Mouse (Mus musculus): Measurements from ENCODE around the gene Ppp1r8. TPM values are rescaled to one million over a fixed set of nuclear protein-coding genes. Genes with fewer than 3 reads are reported as not detected.
A peak's percentile ranks its signal among the peaks of the same experiment; 100 is the strongest.

The Ppp1r8 gene
- polyA plus RNA-seq, 1 experiment from 2014 or later, result 56.8 TPM

GRCm38 (mm10) chr4:132864856-132865255, 21.9 kb upstream of the Ppp1r8 start:
- ATAC-seq (ENCODE audit: low FRiP score, low TSS enrichment), result no peak
- H3K9ac ChIP-seq (replicated peaks; ENCODE audit: low read length), result no peak overlapping the region
- H3K4me2 ChIP-seq (ENCODE audit: low read length), result no peak overlapping the region
- no peaks in the 10 kb centered on the region for H3K27me3 ChIP-seq (ENCODE audit: control insufficient read depth, insufficient read depth, low read length)
- no peak overlapping the region for H3K27ac ChIP-seq (replicated peaks; ENCODE audit: low read depth, low read length)
- no peaks in the 10 kb centered on the region for H3K9me3 ChIP-seq (ENCODE audit: control insufficient read depth, low read length)
- DNase-seq, result no peak
- peaks cover 89% of the 10 kb centered on the region for H3K36me3 ChIP-seq (ENCODE audit: control insufficient read depth, insufficient read depth, low read length)
- H3K4me3 ChIP-seq (replicated peaks; ENCODE audit: low read depth, low read length), result no peak overlapping the region
- H3K4me1 ChIP-seq (ENCODE audit: control insufficient read depth, insufficient read depth, low read length), result no peaks in the 10 kb centered on the region
- 100% methylated on average over 2 of the region's 2 CpGs for WGBS

GRCm38 (mm10) chr4:132863012-132863411, 20.0 kb upstream of the Ppp1r8 start:
- 95% methylated on average over 13 of the region's 13 CpGs for WGBS

GRCm38 (mm10) chr4:132860880-132861279, 17.9 kb upstream of the Ppp1r8 start:
- DNase-seq, result no peak
- H3K4me2 ChIP-seq (ENCODE audit: low read length), result no peak overlapping the region
- H3K9me3 ChIP-seq (ENCODE audit: control insufficient read depth, low read length), result no peaks in the 10 kb centered on the region
- H3K27me3 ChIP-seq (ENCODE audit: control insufficient read depth, insufficient read depth, low read length), result no peaks in the 10 kb centered on the region
- peaks cover 90% of the 10 kb centered on the region for H3K36me3 ChIP-seq (ENCODE audit: control insufficient read depth, insufficient read depth, low read length)
- no peak overlapping the region for H3K9ac ChIP-seq (replicated peaks; ENCODE audit: low read length)
- WGBS, result 100% methylated on average over 1 of the region's 1 CpGs
- no peaks in the 10 kb centered on the region for H3K4me1 ChIP-seq (ENCODE audit: control insufficient read depth, insufficient read depth, low read length)
- H3K4me3 ChIP-seq (replicated peaks; ENCODE audit: low read depth, low read length), result no peak overlapping the region
- H3K27ac ChIP-seq (replicated peaks; ENCODE audit: low read depth, low read length), result no peak overlapping the region
- no peak for ATAC-seq (ENCODE audit: low FRiP score, low TSS enrichment)

More at GRCm38 (mm10) chr4:132863012-132863411, 20.0 kb upstream of the Ppp1r8 start:
- H3K36me3 ChIP-seq (ENCODE audit: control insufficient read depth, insufficient read depth, low read length), result peaks cover 90% of the 10 kb centered on the region
- H3K4me2 ChIP-seq (ENCODE audit: low read length), result no peak overlapping the region
- no peak overlapping the region for H3K4me3 ChIP-seq (replicated peaks; ENCODE audit: low read depth, low read length)
- H3K4me1 ChIP-seq (ENCODE audit: control insufficient read depth, insufficient read depth, low read length), result no peaks in the 10 kb centered on the region
- no peak overlapping the region for H3K27ac ChIP-seq (replicated peaks; ENCODE audit: low read depth, low read length)
- H3K9ac ChIP-seq (replicated peaks; ENCODE audit: low read length), result no peak overlapping the region
- no peaks in the 10 kb centered on the region for H3K9me3 ChIP-seq (ENCODE audit: control insufficient read depth, low read length)
- H3K27me3 ChIP-seq (ENCODE audit: control insufficient read depth, insufficient read depth, low read length), result no peaks in the 10 kb centered on the region
- ATAC-seq (ENCODE audit: low FRiP score, low TSS enrichment), result no peak
- DNase-seq, result no peak

- WGBS, result 95% methylated on average over 1 of the region's 1 CpGs
- no peak for ATAC-seq (ENCODE audit: low FRiP score, low TSS enrichment)
- Histone ChIP-seq H3K4me1 (ENCODE audit: control insufficient read depth, insufficient read depth, low read length) (peaks cover 12% of the 10 kb centered on the region), H3K9me3 (ENCODE audit: control insufficient read depth, low read length) (no peaks in the 10 kb centered on the region), H3K4me3 (replicated peaks; ENCODE audit: low read depth, low read length) (peak overlapping the region; percentile 79), H3K9ac (replicated peaks; ENCODE audit: low read length) (peak overlapping the region; percentile 64), H3K27me3 (ENCODE audit: control insufficient read depth, insufficient read depth, low read length) (no peaks in the 10 kb centered on the region), H3K36me3 (ENCODE audit: control insufficient read depth, insufficient read depth, low read length) (peaks cover 26% of the 10 kb centered on the region), H3K4me2 (ENCODE audit: low read length) (peak overlapping the region; percentile 70), H3K27ac (replicated peaks; ENCODE audit: low read depth, low read length) (peak overlapping the region; percentile 84)
- no peak for DNase-seq
Measured at GRCm38 (mm10) chr4:132843705-132844071, 719 bp upstream of the Ppp1r8 start.

- Histone ChIP-seq H3K27me3 (ENCODE audit: control insufficient read depth, insufficient read depth, low read length) (no peaks in the 10 kb centered on the region), H3K4me1 (ENCODE audit: control insufficient read depth, insufficient read depth, low read length) (peaks cover 12% of the 10 kb centered on the region), H3K27ac (replicated peaks; ENCODE audit: low read depth, low read length) (peak overlapping the region; percentile 84), H3K4me2 (ENCODE audit: low read length) (peak overlapping the region; percentile 70), H3K4me3 (replicated peaks; ENCODE audit: low read depth, low read length) (peak overlapping the region; percentile 79), H3K36me3 (ENCODE audit: control insufficient read depth, insufficient read depth, low read length) (peaks cover 31% of the 10 kb centered on the region), H3K9ac (replicated peaks; ENCODE audit: low read length) (peak overlapping the region; percentile 80), H3K9me3 (ENCODE audit: control insufficient read depth, low read length) (no peaks in the 10 kb centered on the region)
- DNase-seq (peak; percentile 45), ATAC-seq (ENCODE audit: low FRiP score, low TSS enrichment) (0 out of 2 replicates have a peak, but pooled peaks have one; percentile 37)
- WGBS, result under 1% methylated on average over 30 of the region's 30 CpGs
Measured at GRCm38 (mm10) chr4:132842281-132842906, 575 bp downstream of the Ppp1r8 start.

- peak overlapping the region; percentile 80; the same call in 1 of the 2 replicates for H3K9ac ChIP-seq (replicated peaks; ENCODE audit: low read length)
- H3K9me3 ChIP-seq (ENCODE audit: control insufficient read depth, low read length), result no peaks in the 10 kb centered on the region
- peaks cover 12% of the 10 kb centered on the region for H3K4me1 ChIP-seq (ENCODE audit: control insufficient read depth, insufficient read depth, low read length)
- peaks cover 40% of the 10 kb centered on the region for H3K36me3 ChIP-seq (ENCODE audit: control insufficient read depth, insufficient read depth, low read length)
- DNase-seq (no peak), ATAC-seq (ENCODE audit: low FRiP score, low TSS enrichment) (no peak)
- H3K27me3 ChIP-seq (ENCODE audit: control insufficient read depth, insufficient read depth, low read length), result no peaks in the 10 kb centered on the region
- 88% methylated on average over 3 of the region's 3 CpGs for WGBS
- peak overlapping the region; percentile 70 for H3K4me2 ChIP-seq (ENCODE audit: low read length)
- H3K4me3 ChIP-seq (replicated peaks; ENCODE audit: low read depth, low read length), result peak overlapping the region; percentile 79
- no peak overlapping the region for H3K27ac ChIP-seq (replicated peaks; ENCODE audit: low read depth, low read length)
Measured at GRCm38 (mm10) chr4:132841493-132841892, 1.5 kb downstream of the Ppp1r8 start.

- DNase-seq (peak; percentile 48), ATAC-seq (ENCODE audit: low FRiP score, low TSS enrichment) (no peak)
- Histone ChIP-seq H3K4me2 (ENCODE audit: low read length) (no peak overlapping the region), H3K27me3 (ENCODE audit: control insufficient read depth, insufficient read depth, low read length) (no peaks in the 10 kb centered on the region), H3K4me1 (ENCODE audit: control insufficient read depth, insufficient read depth, low read length) (no peaks in the 10 kb centered on the region), H3K36me3 (ENCODE audit: control insufficient read depth, insufficient read depth, low read length) (peaks cover 35% of the 10 kb centered on the region), H3K4me3 (replicated peaks; ENCODE audit: low read depth, low read length) (no peak overlapping the region), H3K9me3 (ENCODE audit: control insufficient read depth, low read length) (0 out of 2 replicates have a peak, but pooled peaks cover 3% of the 10 kb centered on the region), H3K9ac (replicated peaks; ENCODE audit: low read length) (no peak overlapping the region), H3K27ac (replicated peaks; ENCODE audit: low read depth, low read length) (no peak overlapping the region)
- WGBS, result 74% methylated on average over 8 of the region's 8 CpGs
Measured at GRCm38 (mm10) chr4:132823614-132824366, 19.2 kb downstream of the Ppp1r8 start.

GRCm38 (mm10) chr4:132818442-132818841, 24.5 kb downstream of the Ppp1r8 start:
- WGBS, result 53% methylated on average over 2 of the region's 2 CpGs
- no peak overlapping the region for H3K27ac ChIP-seq (replicated peaks; ENCODE audit: low read depth, low read length)

More at GRCm38 (mm10) chr4:132818442-132818841, 24.5 kb downstream of the Ppp1r8 start:
- Histone ChIP-seq H3K4me2 (ENCODE audit: low read length) (no peak overlapping the region), H3K4me1 (ENCODE audit: control insufficient read depth, insufficient read depth, low read length) (no peaks in the 10 kb centered on the region), H3K4me3 (replicated peaks; ENCODE audit: low read depth, low read length) (no peak overlapping the region), H3K9ac (replicated peaks; ENCODE audit: low read length) (no peak overlapping the region), H3K27me3 (ENCODE audit: control insufficient read depth, insufficient read depth, low read length) (no peaks in the 10 kb centered on the region), H3K9me3 (ENCODE audit: control insufficient read depth, low read length) (0 out of 2 replicates have a peak, but pooled peaks cover 3% of the 10 kb centered on the region), H3K36me3 (ENCODE audit: control insufficient read depth, insufficient read depth, low read length) (no peaks in the 10 kb centered on the region)
- DNase-seq (no peak), ATAC-seq (ENCODE audit: low FRiP score, low TSS enrichment) (no peak)
